Mouse (Mus musculus) CD4-positive, CD25-positive, alpha-beta regulatory T cell, adult 2 months (primary cell): ENCODE measurements around the gene Tent5d.
A peak's percentile ranks its signal among the peaks of the same experiment; 100 is the strongest.

Experiments used
- DNase-seq: peaks from one replicate; pipeline ENCODE4 v3.0.0-alpha.2; 2012; ENCODE audit warnings: low read depth, low spot score

Gene Tent5d

GRCm38 (mm10) chrX:107792290-107792689, at the start of gene Tent5d:
Gene Tent5d, plus strand, starts transcription at chrX:107792590.
- DNase-seq, result no peak

GRCm38 (mm10) chrX:107767896-107768295, 24.5 kb upstream of the Tent5d start:
- DNase-seq, result no peak

GRCm38 (mm10) chrX:107790136-107790535, 2.3 kb upstream of the Tent5d start:
- DNase-seq, result no peak

- DNase-seq, result peak; percentile 30
Measured at GRCm38 (mm10) chrX:107790750-107791493, 1.5 kb upstream of the Tent5d start.

GRCm38 (mm10) chrX:107795785-107796184, 3.4 kb downstream of the Tent5d start:
- no peak for DNase-seq

GRCm38 (mm10) chrX:107796919-107797318, 4.5 kb downstream of the Tent5d start:
- no peak for DNase-seq

- no peak for DNase-seq
Measured at GRCm38 (mm10) chrX:107812120-107812519, 19.7 kb downstream of the Tent5d start.

GRCm38 (mm10) chrX:107815502-107816217, 23.3 kb downstream of the Tent5d start:
- DNase-seq, result no peak

GRCm38 (mm10) chrX:107816218-107816554, 23.8 kb downstream of the Tent5d start, which contains the start of gene 2610002M06Rik:
Gene 2610002M06Rik, minus strand, starts transcription at chrX:107816334.
- peak; percentile 92 for DNase-seq

- DNase-seq, result no peak
Measured at GRCm38 (mm10) chrX:107816726-107817125, 24.3 kb downstream of the Tent5d start.

GRCm38 (mm10) chrX:107858165-107858564, 65.8 kb downstream of the Tent5d start:
- no peak for DNase-seq
